Mouse (Mus musculus): ENCODE results near the gene Prdx3. TPM values are rescaled to one million over a fixed set of nuclear protein-coding genes. Genes with fewer than 3 reads are reported as not detected.

The Prdx3 gene
- 51.3 TPM for total RNA-seq (2023)

DNA sequence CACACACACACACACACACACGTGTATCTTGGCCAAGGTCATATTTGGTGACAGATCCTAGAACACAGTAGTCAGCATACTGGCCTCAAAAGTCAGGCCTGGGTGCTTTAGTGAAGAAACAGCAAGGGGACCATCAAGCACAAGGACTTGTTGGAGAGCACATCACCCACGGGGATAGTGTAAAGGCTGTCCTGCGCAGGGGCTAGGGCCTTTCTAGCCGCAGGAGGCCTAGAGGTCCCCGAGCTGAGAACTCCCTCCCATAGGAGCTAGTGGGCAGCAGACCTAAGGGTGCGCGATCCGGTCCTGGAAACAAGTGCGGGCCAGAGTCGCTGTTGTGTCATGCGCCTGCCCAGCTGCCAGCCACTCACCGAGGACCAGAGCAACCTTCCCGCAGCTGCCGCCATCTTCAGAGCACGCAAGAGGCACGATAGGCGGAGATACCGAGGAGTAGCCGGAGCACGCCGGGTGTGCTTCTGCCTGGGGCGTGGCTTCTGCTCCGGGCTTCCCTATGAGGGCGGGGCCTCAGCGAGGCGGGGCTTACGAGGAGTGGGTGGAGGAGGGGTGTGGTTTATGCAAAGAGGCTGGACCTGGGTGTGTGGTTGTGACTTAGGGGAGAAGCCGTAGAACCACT is at the start of gene Prdx3:
Prdx3 (minus strand) TSS at position 493 of the 631 bp plus-strand sequence.

DNA sequence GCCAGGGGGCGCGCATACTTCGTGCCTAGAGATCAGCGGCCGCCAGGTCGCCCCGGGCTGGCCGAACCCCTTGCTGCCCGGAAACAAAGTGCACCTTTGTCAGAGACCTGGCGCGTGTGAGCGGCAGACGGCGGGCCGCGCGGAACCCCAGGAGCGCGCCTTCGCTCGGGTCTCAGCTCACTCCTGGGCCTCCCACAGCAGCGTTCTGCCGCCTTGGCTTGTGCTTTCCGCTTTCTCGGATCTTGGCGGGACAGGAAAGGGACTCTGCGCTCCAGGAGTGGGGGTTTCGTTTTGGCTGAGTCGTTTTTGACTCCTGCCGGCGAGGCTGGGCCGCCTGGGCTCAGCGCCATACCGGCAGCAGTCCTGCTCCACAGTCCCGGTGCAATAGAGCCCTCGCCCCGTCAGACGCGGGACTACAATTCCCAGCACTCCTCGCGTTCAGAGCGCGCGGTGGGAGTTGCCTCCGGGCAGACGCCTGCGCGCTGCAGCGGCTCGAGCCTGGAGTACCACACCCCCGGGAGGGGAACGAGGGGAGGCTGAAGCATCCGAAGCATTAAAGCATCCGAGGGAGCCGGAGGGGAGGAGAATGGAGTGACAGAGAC is 15.5 kb upstream of the Prdx3 start, which contains the start of gene Grk5:
Grk5 (plus strand) TSS at position 36 of the 602 bp plus-strand sequence.

DNA sequence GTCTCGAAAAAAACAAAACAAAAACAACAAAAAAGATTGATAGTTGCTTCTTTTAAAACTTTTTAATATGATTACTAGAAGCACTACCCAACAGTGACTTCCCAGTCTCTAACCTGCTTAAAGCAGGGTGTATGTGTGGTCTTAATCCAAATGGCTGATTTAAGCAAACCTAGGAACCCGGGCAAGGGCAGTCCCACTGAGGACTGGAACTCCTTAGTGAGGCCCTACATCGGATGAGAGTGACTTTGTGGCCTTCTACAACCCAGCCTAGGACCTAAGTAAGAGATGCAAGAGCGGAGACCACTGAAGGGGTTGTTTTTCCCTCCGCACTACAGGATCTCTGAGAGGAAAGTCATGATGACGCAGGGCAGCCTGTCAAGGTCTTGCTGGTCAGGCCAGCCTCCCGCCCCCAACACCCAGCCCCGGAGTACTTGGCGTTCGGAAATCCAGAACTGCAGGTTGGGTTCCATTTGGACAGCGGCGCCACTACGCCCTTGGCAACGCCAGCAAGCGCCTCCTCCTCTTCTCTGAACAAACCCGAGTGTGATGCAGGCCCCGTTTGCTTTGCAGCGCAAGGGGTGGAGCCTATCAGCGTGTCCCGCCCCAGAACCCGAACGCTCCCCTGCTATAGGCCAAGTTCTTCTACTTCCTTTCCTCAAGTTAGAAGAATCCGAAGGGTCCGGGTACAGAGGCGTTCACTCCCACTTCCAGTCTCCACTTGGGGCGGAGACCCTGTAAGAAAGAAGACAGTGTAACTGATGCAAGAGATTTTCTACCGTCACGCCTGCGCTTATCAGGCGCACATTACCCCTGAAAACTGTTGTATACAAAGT is 13.3 kb downstream of the Prdx3 start, which contains the start of gene Sfxn4:
Sfxn4 (minus strand) TSS at position 612 of the 833 bp plus-strand sequence.

Other genes starting within 250 kb of the Prdx3 start
- gene Nanos1, start 118.6 kb downstream of the Prdx3 start, total RNA-seq (2023): 4.6 TPM
- 194 TPM for gene Eif3a, start 83.9 kb downstream of the Prdx3 start, total RNA-seq (2023)
- 23.9 TPM for gene Fam45a, start 63.0 kb downstream of the Prdx3 start, total RNA-seq (2023)
- gene Sfxn4, start 13.1 kb downstream of the Prdx3 start, total RNA-seq (2023): 3.3 TPM
- 6.2 TPM for gene Grk5, start 15.2 kb upstream of the Prdx3 start, total RNA-seq (2023)